Mouse (Mus musculus): Measurements from ENCODE around the gene Dazap1. TPM values are rescaled to one million over a fixed set of nuclear protein-coding genes. Genes with fewer than 3 reads are reported as not detected.

The Dazap1 gene
- polyA plus RNA-seq, 1 experiment from 2014 or later = 36.3 TPM

GRCm38 (mm10) chr10:80276238-80276637 lies 15.0 kb downstream of the Dazap1 start:
- 79% methylated on average over 5 of the region's 5 CpGs for WGBS
- DNase-seq (ENCODE audit: low spot score) (no peak), ATAC-seq (ENCODE audit: low FRiP score) (no peak)
- H3K4me3 ChIP-seq (replicated peaks; ENCODE audit: low read length) = no peak overlapping the region
- H3K36me3 ChIP-seq (replicated peaks; ENCODE audit: control insufficient read depth, insufficient read depth) = peaks cover 72% of the 10 kb centered on the region
- no peaks in the 10 kb centered on the region for H3K27me3 ChIP-seq (ENCODE audit: control insufficient read depth, insufficient read depth, low read length)
- no peak overlapping the region for H3K9ac ChIP-seq
- H3K4me1 ChIP-seq (replicated peaks; ENCODE audit: control insufficient read depth, insufficient read depth, low read length) = 0 out of 2 replicates have a peak, but pooled peaks cover 3% of the 10 kb centered on the region
- H3K9me3 ChIP-seq (ENCODE audit: control insufficient read depth, low read length) = no peaks in the 10 kb centered on the region
- no peak overlapping the region for H3K27ac ChIP-seq
- no peak overlapping the region for H3K4me2 ChIP-seq (replicated peaks)

GRCm38 (mm10) chr10:80278390-80278789 lies 17.1 kb downstream of the Dazap1 start:
- DNase-seq (ENCODE audit: low spot score) (no peak), ATAC-seq (ENCODE audit: low FRiP score) (no peak)
- H3K4me1 ChIP-seq (replicated peaks; ENCODE audit: control insufficient read depth, insufficient read depth, low read length) = no peaks in the 10 kb centered on the region
- peaks cover 93% of the 10 kb centered on the region for H3K36me3 ChIP-seq (replicated peaks; ENCODE audit: control insufficient read depth, insufficient read depth)
- no peaks in the 10 kb centered on the region for H3K9me3 ChIP-seq (ENCODE audit: control insufficient read depth, low read length)
- no peak overlapping the region for H3K9ac ChIP-seq
- H3K4me2 ChIP-seq (replicated peaks) = no peak overlapping the region
- H3K4me3 ChIP-seq (replicated peaks; ENCODE audit: low read length) = no peak overlapping the region
- WGBS = 91% methylated on average over 9 of the region's 9 CpGs
- H3K27me3 ChIP-seq (ENCODE audit: control insufficient read depth, insufficient read depth, low read length) = no peaks in the 10 kb centered on the region
- no peak overlapping the region for H3K27ac ChIP-seq

DNA sequence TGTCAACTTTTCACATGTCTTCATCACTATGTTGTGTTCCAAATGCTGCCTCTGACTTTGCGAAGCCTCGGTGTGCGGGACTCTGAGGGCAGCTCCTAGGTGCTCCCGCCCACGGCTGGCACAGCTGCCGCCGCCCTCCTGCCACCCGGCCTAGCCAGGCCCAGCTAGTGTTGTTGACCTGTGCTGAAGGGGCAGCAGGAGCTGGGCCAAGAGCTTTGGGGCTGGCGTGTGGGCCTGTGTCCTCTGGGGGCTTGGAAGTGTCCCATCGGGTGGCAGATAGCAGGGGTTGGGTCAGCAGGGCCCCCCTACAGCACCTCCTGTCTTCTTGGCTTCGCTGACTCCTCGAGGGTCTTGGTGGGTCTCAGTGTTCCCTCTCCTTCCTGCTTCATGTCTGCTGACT lies 18.0 kb downstream of the Dazap1 start:
- H3K9me3 ChIP-seq (ENCODE audit: control insufficient read depth, low read length) = no peaks in the 10 kb centered on the region
- no peak overlapping the region for H3K27ac ChIP-seq
- H3K27me3 ChIP-seq (ENCODE audit: control insufficient read depth, insufficient read depth, low read length) = no peaks in the 10 kb centered on the region
- no peak overlapping the region for H3K9ac ChIP-seq
- ATAC-seq (ENCODE audit: low FRiP score) = no peak
- H3K36me3 ChIP-seq (replicated peaks; ENCODE audit: control insufficient read depth, insufficient read depth) = peaks cover 97% of the 10 kb centered on the region
- H3K4me2 ChIP-seq (replicated peaks) = no peak overlapping the region
- 98% methylated on average over 12 of the region's 12 CpGs for WGBS
- no peak for DNase-seq (ENCODE audit: low spot score)
- no peak overlapping the region for H3K4me3 ChIP-seq (replicated peaks; ENCODE audit: low read length)
- no peaks in the 10 kb centered on the region for H3K4me1 ChIP-seq (replicated peaks; ENCODE audit: control insufficient read depth, insufficient read depth, low read length)

DNA sequence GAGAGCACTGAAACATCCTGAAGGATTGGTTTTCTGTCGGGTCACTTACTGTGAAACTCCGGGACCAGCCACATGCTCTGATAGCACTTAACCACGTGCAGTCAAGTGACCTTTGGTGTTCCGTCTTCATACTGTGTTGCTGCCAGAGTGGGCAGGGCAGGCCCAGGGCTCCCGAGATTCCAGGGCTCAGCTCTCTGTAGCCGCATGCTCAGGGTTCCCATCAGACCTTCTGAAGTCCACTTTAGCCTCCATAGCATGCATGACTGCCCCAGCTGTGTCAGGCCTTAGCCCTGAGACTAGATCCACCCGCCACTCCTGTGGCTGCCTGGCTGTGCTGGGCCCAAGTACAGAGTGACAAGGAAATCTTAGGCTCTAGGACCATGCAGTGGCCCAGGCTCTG lies 20.0 kb downstream of the Dazap1 start:
- ATAC-seq (ENCODE audit: low FRiP score) = no peak
- Histone ChIP-seq H3K4me2 (replicated peaks) (no peak overlapping the region), H3K27ac (0 out of 2 replicates have a peak overlapping the region, but pooled peaks have one; percentile 51), H3K27me3 (ENCODE audit: control insufficient read depth, insufficient read depth, low read length) (no peaks in the 10 kb centered on the region), H3K9ac (no peak overlapping the region), H3K4me3 (replicated peaks; ENCODE audit: low read length) (no peak overlapping the region), H3K9me3 (ENCODE audit: control insufficient read depth, low read length) (no peaks in the 10 kb centered on the region), H3K36me3 (replicated peaks; ENCODE audit: control insufficient read depth, insufficient read depth) (peaks cover 96% of the 10 kb centered on the region), H3K4me1 (replicated peaks; ENCODE audit: control insufficient read depth, insufficient read depth, low read length) (no peaks in the 10 kb centered on the region)
- DNase-seq (ENCODE audit: low spot score) = no peak
- WGBS = 86% methylated on average over 7 of the region's 7 CpGs

DNA sequence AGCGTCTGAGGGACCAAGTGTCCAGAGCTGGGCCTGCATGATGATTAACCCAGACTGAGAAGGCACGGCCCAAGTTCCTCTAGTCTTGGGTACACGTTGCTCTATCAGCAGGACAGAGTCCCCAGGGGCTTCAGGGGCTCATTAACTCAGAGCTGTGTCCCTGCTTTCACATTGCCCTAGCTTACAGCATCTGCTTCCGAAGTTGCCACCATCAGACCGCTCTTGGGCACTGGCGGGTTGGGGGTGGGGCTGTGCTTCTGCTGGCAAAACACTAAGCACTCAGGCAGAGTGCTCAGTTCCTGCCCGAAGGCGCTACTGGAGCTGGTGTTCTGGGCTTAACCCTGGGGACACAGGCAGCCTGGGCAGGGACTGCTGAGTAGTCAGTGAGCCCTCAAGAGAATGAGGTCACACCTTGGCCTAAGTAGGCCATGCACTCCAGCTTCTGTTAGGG lies 20.7 kb downstream of the Dazap1 start:
- no peak overlapping the region for H3K9ac ChIP-seq
- H3K27me3 ChIP-seq (ENCODE audit: control insufficient read depth, insufficient read depth, low read length) = no peaks in the 10 kb centered on the region
- 48% methylated on average over 8 of the region's 8 CpGs for WGBS
- H3K4me2 ChIP-seq (replicated peaks) = no peak overlapping the region
- no peaks in the 10 kb centered on the region for H3K9me3 ChIP-seq (ENCODE audit: control insufficient read depth, low read length)
- ATAC-seq (ENCODE audit: low FRiP score) (no peak), DNase-seq (ENCODE audit: low spot score) (no peak)
- H3K4me3 ChIP-seq (replicated peaks; ENCODE audit: low read length) = no peak overlapping the region
- no peak overlapping the region; the same call in 1 of the 2 replicates for H3K27ac ChIP-seq
- H3K36me3 ChIP-seq (replicated peaks; ENCODE audit: control insufficient read depth, insufficient read depth) = peaks cover 95% of the 10 kb centered on the region
- H3K4me1 ChIP-seq (replicated peaks; ENCODE audit: control insufficient read depth, insufficient read depth, low read length) = no peaks in the 10 kb centered on the region

- H3K4me1 ChIP-seq (replicated peaks; ENCODE audit: control insufficient read depth, insufficient read depth, low read length) = no peaks in the 10 kb centered on the region
- H3K36me3 ChIP-seq (replicated peaks; ENCODE audit: control insufficient read depth, insufficient read depth) = peaks cover 95% of the 10 kb centered on the region
- no peaks in the 10 kb centered on the region for H3K27me3 ChIP-seq (ENCODE audit: control insufficient read depth, insufficient read depth, low read length)
- no peak overlapping the region for H3K4me3 ChIP-seq (replicated peaks; ENCODE audit: low read length)
- no peak for DNase-seq (ENCODE audit: low spot score)
- H3K27ac ChIP-seq = no peak overlapping the region
- H3K9ac ChIP-seq = no peak overlapping the region
- H3K9me3 ChIP-seq (ENCODE audit: control insufficient read depth, low read length) = no peaks in the 10 kb centered on the region
- 94% methylated on average over 20 of the region's 20 CpGs for WGBS
- no peak overlapping the region for H3K4me2 ChIP-seq (replicated peaks)
- no peak for ATAC-seq (ENCODE audit: low FRiP score)
These were observed 21.5 kb downstream of the Dazap1 start for GRCm38 (mm10) chr10:80282481-80283441.

GRCm38 (mm10) chr10:80285222-80286070 lies 24.2 kb downstream of the Dazap1 start:
- Histone ChIP-seq H3K27me3 (ENCODE audit: control insufficient read depth, insufficient read depth, low read length) (no peaks in the 10 kb centered on the region), H3K36me3 (replicated peaks; ENCODE audit: control insufficient read depth, insufficient read depth) (peaks cover 82% of the 10 kb centered on the region), H3K27ac (no peak overlapping the region), H3K9ac (no peak overlapping the region), H3K9me3 (ENCODE audit: control insufficient read depth, low read length) (no peaks in the 10 kb centered on the region), H3K4me2 (replicated peaks) (no peak overlapping the region), H3K4me1 (replicated peaks; ENCODE audit: control insufficient read depth, insufficient read depth, low read length) (no peaks in the 10 kb centered on the region), H3K4me3 (replicated peaks; ENCODE audit: low read length) (no peak overlapping the region)
- ATAC-seq (ENCODE audit: low FRiP score) = no peak
- DNase-seq (ENCODE audit: low spot score) = no peak
- WGBS = 78% methylated on average over 15 of the region's 15 CpGs

- peaks cover 7% of the 10 kb centered on the region for H3K4me1 ChIP-seq (replicated peaks; ENCODE audit: control insufficient read depth, insufficient read depth, low read length)
- H3K9ac ChIP-seq = no peak overlapping the region
- no peak overlapping the region for H3K27ac ChIP-seq
- no peaks in the 10 kb centered on the region for H3K27me3 ChIP-seq (ENCODE audit: control insufficient read depth, insufficient read depth, low read length)
- H3K9me3 ChIP-seq (ENCODE audit: control insufficient read depth, low read length) = no peaks in the 10 kb centered on the region
- peaks cover 57% of the 10 kb centered on the region for H3K36me3 ChIP-seq (replicated peaks; ENCODE audit: control insufficient read depth, insufficient read depth)
- ATAC-seq (ENCODE audit: low FRiP score) (no peak), DNase-seq (ENCODE audit: low spot score) (no peak)
- H3K4me2 ChIP-seq (replicated peaks) = no peak overlapping the region
- 93% methylated on average over 12 of the region's 12 CpGs for WGBS
- H3K4me3 ChIP-seq (replicated peaks; ENCODE audit: low read length) = no peak overlapping the region
These were observed 26.8 kb downstream of the Dazap1 start for GRCm38 (mm10) chr10:80288097-80288496.

GRCm38 (mm10) chr10:80288657-80289056 lies 27.4 kb downstream of the Dazap1 start:
- ATAC-seq (ENCODE audit: low FRiP score) = no peak
- Histone ChIP-seq H3K9ac (no peak overlapping the region), H3K27ac (no peak overlapping the region), H3K4me3 (replicated peaks; ENCODE audit: low read length) (no peak overlapping the region), H3K27me3 (ENCODE audit: control insufficient read depth, insufficient read depth, low read length) (no peaks in the 10 kb centered on the region), H3K4me2 (replicated peaks) (no peak overlapping the region), H3K36me3 (replicated peaks; ENCODE audit: control insufficient read depth, insufficient read depth) (peaks cover 56% of the 10 kb centered on the region), H3K4me1 (replicated peaks; ENCODE audit: control insufficient read depth, insufficient read depth, low read length) (peaks cover 13% of the 10 kb centered on the region), H3K9me3 (ENCODE audit: control insufficient read depth, low read length) (no peaks in the 10 kb centered on the region)
- DNase-seq (ENCODE audit: low spot score) = no peak
- WGBS = 72% methylated on average over 8 of the region's 8 CpGs
